Mouse (Mus musculus): ENCODE data around the gene Itih5. TPM values are rescaled to one million over a fixed set of nuclear protein-coding genes. Genes with fewer than 3 reads are reported as not detected.

Itih5 gene
- polyA plus RNA-seq, 1 experiment from 2014 or later: 3.0 TPM

DNA sequence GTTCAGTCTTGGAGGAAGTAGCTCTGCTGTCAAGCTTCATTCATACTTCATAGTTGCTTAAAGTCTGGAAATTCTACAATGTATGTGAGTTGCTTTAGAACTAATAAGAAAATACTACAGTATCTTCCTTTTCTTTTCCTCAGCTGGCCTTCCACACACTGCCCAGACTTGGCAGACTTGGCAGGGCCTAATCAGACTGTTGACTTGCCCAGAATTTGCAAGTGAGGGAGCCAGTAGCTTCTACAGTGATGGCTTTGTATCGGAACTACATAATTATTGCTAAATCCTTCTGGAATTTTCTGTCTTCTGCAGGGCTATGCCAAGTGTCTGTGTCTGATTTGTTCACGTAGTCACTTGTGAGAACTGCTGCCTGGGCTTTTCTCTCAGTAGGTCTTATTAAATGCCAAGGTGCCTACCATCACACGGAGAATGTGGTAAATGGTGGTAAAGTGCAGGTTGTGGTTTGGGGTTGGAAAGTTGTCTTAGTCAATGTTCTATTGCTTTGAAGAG, 120.2 kb downstream of the Itih5 start:
- TF ChIP-seq CTCF (IDR thresholded peaks at IDR 0.05) (no peak), EP300 (IDR thresholded peaks at IDR 0.05) (no peak)
- Histone ChIP-seq H3K36me3 (ENCODE audit: insufficient read depth, low read length) (no peaks in the 10 kb centered on the region), H3K4me1 (ENCODE audit: insufficient read depth, low read depth, low read length) (no peaks in the 10 kb centered on the region), H3K9me3 (ENCODE audit: low read length) (no peaks in the 10 kb centered on the region), H3K4me2 (replicated peaks; ENCODE audit: low read depth, low read length) (no peak overlapping the region), H3K4me3 (ENCODE audit: low read depth, low read length) (no peak overlapping the region), H3K27me3 (replicated peaks; ENCODE audit: insufficient read depth, low read length) (no peaks in the 10 kb centered on the region), H3K27ac (ENCODE audit: low read length) (no peak overlapping the region), H3K9ac (replicated peaks; ENCODE audit: low read depth) (no peak overlapping the region)
- no peak for ATAC-seq
- DNase-seq (ENCODE audit: low spot score): no peak
- 70% methylated on average over 3 of the region's 3 CpGs for WGBS

DNA sequence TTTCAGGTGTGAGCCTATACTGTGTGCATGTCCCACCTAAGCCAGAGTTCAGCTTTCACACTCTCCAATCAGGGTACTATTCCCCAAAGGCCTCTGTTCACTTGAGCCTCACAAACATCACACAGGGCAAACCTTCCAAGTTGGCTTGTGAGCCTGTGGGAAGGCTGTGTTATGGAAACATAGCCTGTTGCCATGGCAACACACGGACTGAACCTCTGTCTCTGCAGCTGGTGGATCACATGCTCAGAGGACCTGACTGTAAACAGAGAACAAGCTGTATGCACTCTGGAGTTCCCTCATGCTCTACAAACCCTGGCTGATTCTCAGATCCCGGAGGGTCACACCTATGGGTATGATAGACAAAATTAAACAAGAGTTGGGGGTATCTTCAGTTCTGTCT, 122.8 kb downstream of the Itih5 start:
- no peaks in the 10 kb centered on the region for H3K27me3 ChIP-seq (replicated peaks; ENCODE audit: insufficient read depth, low read length)
- no peaks in the 10 kb centered on the region for H3K9me3 ChIP-seq (ENCODE audit: low read length)
- no peak overlapping the region for H3K4me3 ChIP-seq (ENCODE audit: low read depth, low read length)
- ATAC-seq (peak; percentile 93), DNase-seq (ENCODE audit: low spot score) (peak; percentile 85)
- TF ChIP-seq CTCF (IDR thresholded peaks at IDR 0.05) (no peak), EP300 (IDR thresholded peaks at IDR 0.05) (no peak)
- no peaks in the 10 kb centered on the region for H3K4me1 ChIP-seq (ENCODE audit: insufficient read depth, low read depth, low read length)
- no peak overlapping the region for H3K4me2 ChIP-seq (replicated peaks; ENCODE audit: low read depth, low read length)
- WGBS: 26% methylated on average over 2 of the region's 2 CpGs
- no peak overlapping the region for H3K9ac ChIP-seq (replicated peaks; ENCODE audit: low read depth)
- H3K36me3 ChIP-seq (ENCODE audit: insufficient read depth, low read length): no peaks in the 10 kb centered on the region
- no peak overlapping the region for H3K27ac ChIP-seq (ENCODE audit: low read length)

DNA sequence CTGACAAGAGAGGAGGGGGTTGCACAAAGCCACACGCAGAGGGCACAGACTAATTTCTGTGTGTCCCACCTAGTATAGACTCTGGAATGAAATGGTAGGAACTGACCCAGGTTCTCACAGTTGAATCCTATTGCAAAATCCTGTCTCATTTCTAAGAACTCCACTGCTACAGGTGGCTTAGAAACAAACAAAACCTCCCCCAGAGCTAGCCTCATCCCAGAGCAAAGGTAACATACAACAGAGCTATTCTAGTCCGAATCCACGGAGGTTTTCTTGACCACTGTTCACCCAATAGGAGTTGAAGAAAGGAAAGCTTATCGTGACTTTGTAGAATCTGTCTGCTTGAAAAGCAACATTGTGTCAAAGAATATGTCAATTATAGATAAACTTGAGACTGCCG, 130.3 kb downstream of the Itih5 start:
- Histone ChIP-seq H3K4me1 (ENCODE audit: insufficient read depth, low read depth, low read length) (no peaks in the 10 kb centered on the region), H3K4me3 (ENCODE audit: low read depth, low read length) (no peak overlapping the region), H3K27me3 (replicated peaks; ENCODE audit: insufficient read depth, low read length) (no peaks in the 10 kb centered on the region), H3K9me3 (ENCODE audit: low read length) (no peaks in the 10 kb centered on the region), H3K9ac (replicated peaks; ENCODE audit: low read depth) (no peak overlapping the region), H3K36me3 (ENCODE audit: insufficient read depth, low read length) (no peaks in the 10 kb centered on the region), H3K4me2 (replicated peaks; ENCODE audit: low read depth, low read length) (no peak overlapping the region), H3K27ac (ENCODE audit: low read length) (no peak overlapping the region)
- no peak for DNase-seq (ENCODE audit: low spot score)
- TF ChIP-seq CTCF (IDR thresholded peaks at IDR 0.05) (no peak), EP300 (IDR thresholded peaks at IDR 0.05) (no peak)
- 49% methylated on average over 5 of the region's 5 CpGs for WGBS
- ATAC-seq: no peak

DNA sequence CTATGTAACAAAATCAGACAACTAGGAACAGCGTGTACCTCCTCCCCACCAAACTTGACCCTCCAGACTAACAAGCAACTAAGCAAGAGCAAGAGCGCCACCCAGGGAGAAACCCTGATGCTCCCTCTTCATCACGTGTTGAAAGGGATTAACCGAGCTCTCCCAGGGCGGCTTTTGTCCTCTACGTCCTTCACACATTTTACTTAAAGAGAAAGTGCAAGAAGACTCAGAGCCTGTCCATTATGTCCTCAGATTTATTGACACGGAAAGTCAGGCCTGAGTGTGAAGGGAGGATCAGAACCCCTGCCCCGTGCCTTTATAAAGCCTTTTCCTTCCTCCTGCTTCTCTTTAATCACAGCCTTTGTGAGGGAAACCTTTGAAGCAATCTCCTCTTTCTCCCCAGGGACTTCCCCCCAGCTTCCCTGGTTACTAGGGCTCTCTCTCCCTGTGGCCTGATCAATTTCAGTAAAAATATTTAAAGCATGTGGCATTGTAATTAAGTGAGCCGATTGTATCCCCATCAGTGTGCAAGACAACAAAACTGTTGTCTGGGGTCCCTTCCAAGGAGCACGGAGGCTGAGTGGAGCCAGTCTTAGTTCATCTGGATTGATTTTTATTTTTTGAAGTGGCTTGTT, 131.4 kb downstream of the Itih5 start:
- 13% methylated on average over 10 of the region's 10 CpGs for WGBS
- Histone ChIP-seq H3K27me3 (replicated peaks; ENCODE audit: insufficient read depth, low read length) (no peaks in the 10 kb centered on the region), H3K9me3 (ENCODE audit: low read length) (no peaks in the 10 kb centered on the region), H3K4me1 (ENCODE audit: insufficient read depth, low read depth, low read length) (no peaks in the 10 kb centered on the region), H3K27ac (ENCODE audit: low read length) (no peak overlapping the region), H3K4me2 (replicated peaks; ENCODE audit: low read depth, low read length) (no peak overlapping the region), H3K36me3 (ENCODE audit: insufficient read depth, low read length) (no peaks in the 10 kb centered on the region), H3K9ac (replicated peaks; ENCODE audit: low read depth) (no peak overlapping the region), H3K4me3 (ENCODE audit: low read depth, low read length) (no peak overlapping the region)
- ATAC-seq: 0 out of 2 replicates have a peak, but pooled peaks have one; percentile 37
- peak; percentile 60 for DNase-seq (ENCODE audit: low spot score)
- peak; percentile 54 for TF ChIP-seq CTCF (IDR thresholded peaks at IDR 0.05)
- TF ChIP-seq EP300 (IDR thresholded peaks at IDR 0.05): no peak

DNA sequence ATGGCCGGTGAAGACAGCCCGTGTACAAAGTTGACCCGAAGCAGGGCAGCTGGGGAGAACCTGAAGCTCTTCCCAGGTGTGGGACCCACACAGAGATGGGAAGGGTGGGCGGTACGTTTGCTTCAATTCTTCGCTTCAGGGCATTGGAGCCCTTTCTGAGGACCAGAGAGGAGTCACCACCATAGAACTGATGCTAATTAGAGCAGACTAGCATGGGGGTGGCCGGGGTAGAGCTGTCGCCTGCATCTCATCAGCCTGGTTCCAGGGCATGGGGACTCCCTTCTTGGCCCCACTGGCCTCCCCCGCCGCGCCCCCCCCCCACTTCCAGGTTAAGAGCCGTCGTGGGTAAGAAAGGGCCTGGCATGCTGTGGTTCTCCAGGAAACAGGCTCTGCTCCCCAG, 132.6 kb downstream of the Itih5 start:
- ATAC-seq (no peak), DNase-seq (ENCODE audit: low spot score) (no peak)
- no peaks in the 10 kb centered on the region for H3K4me1 ChIP-seq (ENCODE audit: insufficient read depth, low read depth, low read length)
- no peak overlapping the region for H3K9ac ChIP-seq (replicated peaks; ENCODE audit: low read depth)
- H3K4me3 ChIP-seq (ENCODE audit: low read depth, low read length): no peak overlapping the region
- no peaks in the 10 kb centered on the region for H3K9me3 ChIP-seq (ENCODE audit: low read length)
- H3K27me3 ChIP-seq (replicated peaks; ENCODE audit: insufficient read depth, low read length): no peaks in the 10 kb centered on the region
- no peak overlapping the region for H3K27ac ChIP-seq (ENCODE audit: low read length)
- H3K4me2 ChIP-seq (replicated peaks; ENCODE audit: low read depth, low read length): no peak overlapping the region
- H3K36me3 ChIP-seq (ENCODE audit: insufficient read depth, low read length): no peaks in the 10 kb centered on the region
- WGBS: 58% methylated on average over 11 of the region's 13 CpGs
- TF ChIP-seq CTCF (IDR thresholded peaks at IDR 0.05) (no peak), EP300 (IDR thresholded peaks at IDR 0.05) (no peak)

DNA sequence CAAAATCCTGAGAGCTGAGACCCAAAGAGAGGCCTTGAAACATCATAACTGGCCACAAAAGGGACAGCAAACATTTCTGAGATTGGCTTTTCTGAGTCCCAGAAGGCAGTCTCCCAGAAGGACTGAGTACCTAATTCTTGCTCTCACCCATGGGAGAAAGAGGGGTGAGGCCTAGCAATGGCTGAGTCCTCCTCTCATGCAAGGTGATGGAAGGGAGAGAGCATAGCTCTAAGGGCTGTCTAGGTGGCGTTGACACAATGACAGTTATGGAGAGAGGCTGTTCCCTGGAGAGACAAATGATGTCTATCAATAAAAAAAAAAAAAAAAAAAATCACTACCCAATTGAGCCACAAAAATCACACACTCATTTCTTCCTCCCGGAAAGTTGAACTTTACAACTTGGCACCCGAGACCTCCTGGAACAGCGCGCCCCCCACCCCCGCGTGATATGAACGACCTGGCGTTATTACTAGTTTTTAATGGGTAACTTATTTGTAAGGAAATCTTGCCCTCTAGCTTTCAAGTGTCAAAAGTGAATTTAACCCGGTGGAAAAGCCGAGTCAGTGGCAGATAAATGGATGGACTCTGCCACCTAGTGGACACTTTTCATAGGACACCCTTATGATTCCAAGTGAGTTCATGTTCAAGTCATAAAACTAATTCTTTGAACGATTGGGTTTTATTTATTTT, 134.9 kb downstream of the Itih5 start:
- H3K4me2 ChIP-seq (replicated peaks; ENCODE audit: low read depth, low read length): 0 out of 2 replicates have a peak overlapping the region, but pooled peaks have one; percentile 12
- no peaks in the 10 kb centered on the region for H3K9me3 ChIP-seq (ENCODE audit: low read length)
- TF ChIP-seq CTCF (IDR thresholded peaks at IDR 0.05): peak; percentile 93
- 0 out of 2 replicates have a peak, but pooled peaks have one; percentile 37 for TF ChIP-seq EP300 (IDR thresholded peaks at IDR 0.05)
- peak; percentile 88 for DNase-seq (ENCODE audit: low spot score)
- no peaks in the 10 kb centered on the region for H3K36me3 ChIP-seq (ENCODE audit: insufficient read depth, low read length)
- H3K4me3 ChIP-seq (ENCODE audit: low read depth, low read length): no peak overlapping the region
- ATAC-seq: peak; percentile 38
- no peak overlapping the region for H3K27ac ChIP-seq (ENCODE audit: low read length)
- H3K4me1 ChIP-seq (ENCODE audit: insufficient read depth, low read depth, low read length): no peaks in the 10 kb centered on the region
- H3K27me3 ChIP-seq (replicated peaks; ENCODE audit: insufficient read depth, low read length): no peaks in the 10 kb centered on the region
- no peak overlapping the region for H3K9ac ChIP-seq (replicated peaks; ENCODE audit: low read depth)
- WGBS: 11% methylated on average over 12 of the region's 12 CpGs
